Mouse (Mus musculus) ovary, adult 2 months (tissue): ENCODE measurements around the gene Prss36. TPM values are rescaled to one million over a fixed set of nuclear protein-coding genes. Genes with fewer than 3 reads are reported as not detected.

ENCODE experiments used
- polyA plus RNA-seq: library from polyadenylated mRNA; depleted of rRNA; stranded (reverse); fragments of >200 nt; gene quantifications from 2 replicates; pipeline ENCODE4 v1.2.3, GENCODE M21; 2012; rRNA removed

The Prss36 gene
- 29.0 and 31.2 TPM in 2 replicates for polyA plus RNA-seq

DNA sequence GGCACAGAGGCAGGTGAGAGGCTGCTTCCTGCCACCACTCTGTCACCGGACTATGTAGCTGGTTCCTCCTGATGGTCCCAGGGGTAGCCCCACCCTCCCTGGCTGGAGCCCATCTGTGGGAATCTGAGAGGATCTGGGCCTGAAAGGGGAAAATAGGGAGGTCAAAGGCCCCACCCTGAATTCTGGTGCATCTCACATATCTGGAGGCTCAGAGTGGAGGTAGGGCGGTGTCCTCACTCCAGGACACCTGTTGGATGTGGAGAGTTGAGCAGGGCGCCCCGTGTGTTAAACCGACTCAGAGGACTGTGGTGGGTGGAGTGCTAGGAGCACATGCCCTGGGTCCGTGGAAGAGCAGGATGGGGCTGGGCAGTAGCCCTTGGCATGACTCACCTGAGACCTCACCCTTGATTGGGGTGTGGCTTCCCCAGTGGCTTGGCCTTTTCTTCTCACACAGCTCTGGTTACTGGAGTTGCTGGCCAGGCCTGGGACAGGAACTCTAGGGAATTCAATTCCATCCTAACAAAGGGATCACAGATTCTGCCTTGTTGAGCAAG, at the start of gene Prss36:
Gene Prss36, minus strand, starts transcription at position 256 of the 554 bp plus-strand sequence.

DNA sequence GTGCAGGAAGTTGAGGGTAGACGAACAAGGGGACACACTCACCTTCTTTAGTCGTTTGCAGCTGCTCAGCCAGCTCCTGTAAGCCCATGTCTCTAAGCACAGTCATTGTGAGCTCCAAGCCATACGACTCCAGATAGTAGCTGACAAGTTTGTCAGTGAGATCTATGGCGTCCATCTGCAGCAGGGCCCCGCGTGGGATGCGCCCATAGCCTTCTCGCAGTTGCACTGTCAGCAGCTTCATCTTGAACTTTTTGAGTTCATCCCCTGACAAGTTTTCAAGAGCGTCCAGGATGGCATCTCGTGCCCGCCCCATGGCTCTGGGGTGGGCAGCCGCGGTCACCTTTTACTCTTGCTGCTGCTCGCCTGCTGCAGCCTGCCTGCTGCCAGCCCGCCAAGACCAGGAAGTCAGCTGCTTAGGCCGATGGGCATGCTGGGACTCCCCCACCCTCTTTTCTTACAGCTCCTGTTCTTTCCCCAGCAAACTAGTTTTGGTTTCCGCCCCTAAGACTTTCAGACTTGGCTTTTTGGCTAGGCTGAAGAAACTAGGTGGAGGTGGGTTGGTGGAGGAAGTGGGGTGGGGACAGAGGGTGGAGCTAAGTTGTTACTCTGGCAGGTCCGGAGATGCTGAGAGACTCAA, 46.9 kb upstream of the Prss36 start, which contains the start of gene Pycard:
Gene Pycard, minus strand, starts transcription at position 527 of the 637 bp plus-strand sequence.

DNA sequence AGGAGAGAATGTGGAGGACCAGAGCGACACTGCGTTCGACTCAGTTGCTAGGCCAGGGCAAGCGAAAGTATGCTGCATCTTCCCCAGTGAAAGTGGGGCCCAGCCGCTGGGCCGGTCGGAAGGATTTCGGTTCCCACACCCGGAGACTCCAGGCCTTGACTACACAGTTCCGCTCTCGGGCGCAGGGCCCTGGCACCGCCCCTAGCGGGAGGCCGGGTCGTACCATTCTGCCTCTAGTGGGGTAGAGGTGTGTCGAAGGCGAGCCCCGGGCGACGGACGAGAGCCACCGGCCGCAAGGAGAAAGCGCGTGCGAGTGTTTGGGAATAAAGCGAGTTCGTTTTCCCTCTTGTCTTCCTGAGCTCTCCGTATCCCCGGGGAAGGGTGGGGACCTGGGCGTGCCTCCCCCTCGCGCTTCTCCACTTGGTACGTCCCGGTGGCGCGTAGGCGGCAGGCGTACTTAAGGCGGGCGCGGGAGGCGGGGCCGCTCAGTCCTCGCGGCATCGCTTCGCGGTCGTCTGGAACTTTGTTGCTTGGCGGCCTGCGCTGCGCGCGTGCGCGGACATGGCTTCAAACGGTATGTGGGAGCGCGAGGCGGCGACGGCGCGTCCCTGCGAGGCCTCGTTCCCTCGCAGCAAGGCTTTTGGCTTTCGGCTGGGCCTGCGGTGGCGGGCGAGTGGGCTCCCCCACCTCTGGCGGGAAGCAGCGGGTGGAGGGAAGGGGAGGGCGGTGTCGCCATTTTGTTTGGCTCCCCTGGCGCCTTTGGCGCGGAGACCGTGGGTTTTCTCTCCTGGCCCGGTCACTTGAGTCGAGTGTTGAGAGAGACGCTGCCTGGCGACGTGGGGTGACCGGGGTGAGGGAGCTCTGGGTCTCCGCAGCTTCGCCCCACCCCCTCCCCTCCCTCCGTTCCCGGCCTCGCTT, 20.7 kb upstream of the Prss36 start, which contains the start of gene Fus:
Gene Fus, plus strand, starts transcription at position 454 of the 918 bp plus-strand sequence.

DNA sequence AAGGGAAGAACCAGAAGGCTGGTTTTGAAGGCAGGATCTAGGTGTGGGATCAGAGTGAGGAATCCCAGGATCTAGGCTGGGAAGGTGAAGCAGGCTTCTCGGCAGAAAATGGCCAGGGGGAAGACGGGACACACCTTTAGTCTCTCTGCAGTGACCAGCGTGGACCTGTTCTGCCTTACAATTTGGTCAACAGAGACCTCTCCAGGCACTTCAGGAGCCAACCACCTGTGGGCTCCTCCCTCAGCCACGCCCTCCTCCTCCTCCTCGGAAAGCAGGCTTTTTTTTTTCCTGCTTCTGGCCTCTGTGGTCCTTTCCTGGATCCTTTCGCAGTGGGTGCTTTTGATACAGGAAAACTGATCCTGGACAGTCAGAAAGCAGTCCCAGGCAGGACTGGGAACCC, 16.6 kb downstream of the Prss36 start, which contains the start of gene Prss8:
Gene Prss8, minus strand, starts transcription at position 182 of the 400 bp plus-strand sequence.

DNA sequence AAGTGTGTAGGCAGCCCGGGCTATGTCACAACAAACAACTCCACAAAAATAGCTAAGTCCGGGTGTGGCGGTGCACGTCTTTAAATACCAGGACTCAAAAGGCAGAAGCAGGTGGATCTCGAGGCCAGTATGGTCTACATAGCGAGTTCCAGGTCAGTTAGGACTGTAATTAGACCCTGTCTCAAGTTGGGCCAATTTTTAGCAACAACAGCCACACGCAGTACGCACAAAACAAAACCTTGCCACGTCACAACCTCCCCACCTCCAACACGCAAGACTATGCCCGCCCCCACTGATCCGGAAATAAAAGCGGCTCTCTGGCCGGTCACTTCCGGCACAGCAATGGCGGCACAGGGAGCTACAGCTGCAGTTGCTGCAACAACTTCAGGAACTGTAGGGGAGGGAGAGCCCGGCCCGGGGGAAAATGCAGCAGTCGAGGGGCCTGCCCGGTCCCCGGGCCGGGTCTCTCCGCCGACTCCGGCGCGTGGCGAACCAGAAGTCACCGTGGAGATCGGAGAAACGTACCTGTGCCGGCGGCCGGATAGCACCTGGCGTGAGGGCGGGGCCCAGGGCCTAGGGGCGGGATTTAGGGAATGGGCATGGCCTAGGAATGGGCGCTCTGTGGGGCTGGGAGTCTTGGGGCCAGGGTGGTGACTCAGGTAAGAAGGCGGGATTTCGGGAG, 34.2 kb downstream of the Prss36 start, which contains the start of gene Kat8:
Gene Kat8, plus strand, starts transcription at position 327 of the 682 bp plus-strand sequence.

DNA sequence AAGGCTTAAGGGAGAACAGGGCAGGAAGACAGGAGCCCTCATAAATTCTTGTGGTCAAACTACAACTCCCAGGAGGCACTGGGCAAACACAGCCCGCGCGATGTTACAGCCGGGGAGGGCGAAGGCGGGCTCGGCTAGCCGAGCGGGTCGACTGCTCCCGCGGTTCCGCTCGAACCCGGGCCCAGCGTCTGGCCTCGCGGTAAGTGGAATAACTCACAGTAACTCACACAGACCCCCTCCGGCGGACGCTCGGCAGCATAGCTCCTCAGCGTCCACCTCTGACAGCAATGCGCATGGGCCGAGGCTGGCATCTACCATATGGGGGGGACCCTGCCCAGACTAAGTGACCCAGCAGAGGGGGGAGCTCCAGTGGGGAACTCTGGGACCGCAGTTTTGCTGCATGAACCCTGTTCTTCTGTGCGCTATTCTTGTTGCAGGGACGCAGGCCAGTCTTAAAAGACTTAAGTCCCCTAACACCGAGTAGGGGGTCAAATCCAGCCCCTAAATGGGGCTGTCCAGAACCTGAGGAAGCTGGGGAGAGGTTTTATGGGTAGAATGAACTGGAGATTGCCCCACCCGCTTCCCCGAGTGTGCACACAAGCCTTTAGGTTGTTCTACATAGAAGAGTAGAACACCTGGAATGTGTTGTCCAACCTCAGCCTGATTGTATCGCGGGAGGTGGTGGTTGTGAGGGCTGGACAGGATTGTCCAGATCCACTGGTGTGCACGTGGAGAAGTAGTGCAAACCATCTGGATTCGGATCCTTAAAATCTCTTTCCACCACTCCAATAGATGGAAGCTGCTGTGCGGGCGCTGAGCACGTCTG, 42.3 kb downstream of the Prss36 start, which contains the start of gene Bckdk:
Gene Bckdk, plus strand, starts transcription at position 112 of the 826 bp plus-strand sequence.

DNA sequence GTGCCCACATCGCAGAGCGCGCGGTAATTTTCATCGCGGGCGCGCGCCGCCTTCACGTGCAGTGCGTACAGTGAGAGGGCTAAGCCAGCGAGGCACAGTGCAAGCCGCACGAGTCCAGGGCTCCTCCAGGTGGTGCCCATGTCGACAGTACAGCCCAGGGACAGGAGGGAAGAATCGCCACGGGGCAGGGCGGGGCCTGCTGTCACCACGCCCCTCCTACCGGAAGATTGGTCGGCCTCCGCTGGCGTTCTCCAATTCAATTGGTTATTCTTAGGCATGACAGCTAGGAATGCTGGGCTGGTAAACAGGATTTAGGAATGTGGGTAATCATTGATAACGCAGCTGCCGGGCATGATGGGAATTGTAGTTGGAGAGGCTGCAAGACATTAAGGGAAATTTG, 51.1 kb downstream of the Prss36 start, which contains the start of the genes Gm21974 and Vkorc1:
Gene Gm21974, minus strand, starts transcription at position 13 of the 400 bp plus-strand sequence.
Gene Vkorc1, minus strand, starts transcription at position 176 of the 400 bp plus-strand sequence.

DNA sequence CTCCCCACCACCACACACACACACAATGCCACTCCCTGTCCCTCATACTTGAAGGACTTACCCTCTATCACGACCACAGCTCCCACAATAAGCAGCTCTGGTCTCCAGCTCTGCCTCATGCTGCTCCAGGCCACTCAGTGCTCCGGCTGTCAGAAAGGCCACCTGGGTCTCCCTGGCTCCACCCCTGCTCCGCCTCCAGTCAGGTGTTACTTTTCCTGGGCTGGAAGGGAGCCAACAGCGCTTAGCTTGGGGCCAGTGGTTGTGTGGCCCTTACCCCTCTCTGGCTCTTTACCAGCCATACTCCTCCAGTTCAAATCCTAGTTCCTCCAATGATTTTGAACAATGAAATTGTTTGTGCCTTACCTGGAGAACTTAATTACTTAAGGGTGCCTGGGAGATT, 55.7 kb downstream of the Prss36 start, which contains the start of gene Prss53:
Gene Prss53, minus strand, starts transcription at position 173 of the 400 bp plus-strand sequence.

Other genes starting within 250 kb of the Prss36 start
- 67.7 and 78.2 TPM in 2 replicates for gene Bcl7c, start 237.8 kb downstream of the Prss36 start, polyA plus RNA-seq
- 33.4 and 51.7 TPM in 2 replicates for gene Ctf1, start 234.0 kb downstream of the Prss36 start, polyA plus RNA-seq
- gene Ctf2, start 214.6 kb downstream of the Prss36 start, polyA plus RNA-seq, result 0.27 and 0.30 TPM in 2 replicates
- 68.7 and 76.0 TPM in 2 replicates for gene Fbxl19, start 202.2 kb downstream of the Prss36 start, polyA plus RNA-seq
- 51.2 and 60.6 TPM in 2 replicates for gene Orai3, start 176.9 kb downstream of the Prss36 start, polyA plus RNA-seq
- gene Setd1a, start 170.1 kb downstream of the Prss36 start, polyA plus RNA-seq, result 9.9 and 12.3 TPM in 2 replicates
- 0.06 TPM in 1 of 2 replicates, not detected in the other for gene Gm49388, start 161.1 kb downstream of the Prss36 start, polyA plus RNA-seq
- gene Hsd3b7, start 146.1 kb downstream of the Prss36 start, polyA plus RNA-seq, result 78.5 and 87.3 TPM in 2 replicates
- gene Stx4a, start 122.4 kb downstream of the Prss36 start, polyA plus RNA-seq, result 66.0 and 82.3 TPM in 2 replicates
- gene Stx1b, start 122.2 kb downstream of the Prss36 start, polyA plus RNA-seq, result 15.2 and 17.7 TPM in 2 replicates
- gene Zfp646, start 70.5 kb downstream of the Prss36 start, polyA plus RNA-seq, result 23.0 and 25.1 TPM in 2 replicates
- 11.1 and 14.6 TPM in 2 replicates for gene Zfp668, start 69.9 kb downstream of the Prss36 start, polyA plus RNA-seq
- gene Prss53, start 55.8 kb downstream of the Prss36 start, polyA plus RNA-seq, result 6.7 and 8.5 TPM in 2 replicates
- gene Gm21974, start 51.3 kb downstream of the Prss36 start, polyA plus RNA-seq, result not detected in 2 replicates
- 241 and 372 TPM in 2 replicates for gene Vkorc1, start 51.1 kb downstream of the Prss36 start, polyA plus RNA-seq
- gene Bckdk, start 42.6 kb downstream of the Prss36 start, polyA plus RNA-seq, result 99.5 and 124 TPM in 2 replicates
- 18.4 and 22.3 TPM in 2 replicates for gene Kat8, start 34.2 kb downstream of the Prss36 start, polyA plus RNA-seq
- gene Prss8, start 16.6 kb downstream of the Prss36 start, polyA plus RNA-seq, result 44.6 and 45.0 TPM in 2 replicates
- gene Fus, start 20.7 kb upstream of the Prss36 start, polyA plus RNA-seq, result 304 and 455 TPM in 2 replicates
- gene Pycard, start 47.1 kb upstream of the Prss36 start, polyA plus RNA-seq, result 60.1 and 71.2 TPM in 2 replicates
- 0.97 and 1.1 TPM in 2 replicates for gene Trim72, start 57.2 kb upstream of the Prss36 start, polyA plus RNA-seq
- 5.6 and 6.6 TPM in 2 replicates for gene Itgam, start 115.9 kb upstream of the Prss36 start, polyA plus RNA-seq
- 0.03 TPM in 1 of 2 replicates, not detected in the other for gene Gm49368, start 116.0 kb upstream of the Prss36 start, polyA plus RNA-seq
- gene Itgax, start 182.8 kb upstream of the Prss36 start, polyA plus RNA-seq, result 2.1 and 2.3 TPM in 2 replicates
- 0.07 and 0.10 TPM in 2 replicates for gene Itgad, start 207.7 kb upstream of the Prss36 start, polyA plus RNA-seq